Mouse (Mus musculus): ENCODE results near the gene Ctdspl.

The Ctdspl gene

GRCm38 (mm10) chr9:119028226-119029195, 102.3 kb downstream of the Ctdspl start:
- DNase-seq (ENCODE audit: low spot score in 2 of 2): no peak

GRCm38 (mm10) chr9:119029568-119029967, 103.3 kb downstream of the Ctdspl start:
- DNase-seq (ENCODE audit: low spot score in 2 of 2): no peak

- no peak for DNase-seq (ENCODE audit: low spot score in 2 of 2)
Measured at GRCm38 (mm10) chr9:119031038-119031437, 104.8 kb downstream of the Ctdspl start.

GRCm38 (mm10) chr9:119031772-119032171, 105.5 kb downstream of the Ctdspl start:
- no peak for DNase-seq (ENCODE audit: low spot score in 2 of 2)

- DNase-seq (ENCODE audit: low spot score in 2 of 2): no peak
Measured at GRCm38 (mm10) chr9:119032538-119032937, 106.3 kb downstream of the Ctdspl start.

GRCm38 (mm10) chr9:119033111-119033921, 107.1 kb downstream of the Ctdspl start:
- DNase-seq (ENCODE audit: low spot score in 2 of 2): no peak

GRCm38 (mm10) chr9:119034069-119034468, 107.8 kb downstream of the Ctdspl start:
- no peak for DNase-seq (ENCODE audit: low spot score in 2 of 2)

- DNase-seq (ENCODE audit: low spot score in 2 of 2): no peak
Measured at GRCm38 (mm10) chr9:119034676-119035665, 108.7 kb downstream of the Ctdspl start.

GRCm38 (mm10) chr9:119035836-119036235, 109.6 kb downstream of the Ctdspl start:
- DNase-seq (ENCODE audit: low spot score in 2 of 2): no peak

- no peak for DNase-seq (ENCODE audit: low spot score in 2 of 2)
Measured at GRCm38 (mm10) chr9:119037076-119037730, 111.0 kb downstream of the Ctdspl start.

GRCm38 (mm10) chr9:119038574-119038973, 112.3 kb downstream of the Ctdspl start:
- no peak for DNase-seq (ENCODE audit: low spot score in 2 of 2)

- no peak for DNase-seq (ENCODE audit: low spot score in 2 of 2)
Measured at GRCm38 (mm10) chr9:119040101-119040775, 114.0 kb downstream of the Ctdspl start.

- DNase-seq (ENCODE audit: low spot score in 2 of 2): no peak
Measured at GRCm38 (mm10) chr9:119048182-119048903, 122.1 kb downstream of the Ctdspl start.

- DNase-seq (ENCODE audit: low spot score in 2 of 2): no peak
Measured at GRCm38 (mm10) chr9:119051158-119051557, 124.9 kb downstream of the Ctdspl start.

GRCm38 (mm10) chr9:119052154-119052944, 126.1 kb downstream of the Ctdspl start, which contains the start of gene Vill:
TSS of gene Vill (plus strand) at chr9:119052778.
- DNase-seq (ENCODE audit: low spot score in 2 of 2): no peak

GRCm38 (mm10) chr9:119053964-119054576, 127.8 kb downstream of the Ctdspl start:
- DNase-seq (ENCODE audit: low spot score in 2 of 2): no peak

- no peak for DNase-seq (ENCODE audit: low spot score in 2 of 2)
Measured at GRCm38 (mm10) chr9:119055336-119055735, 129.1 kb downstream of the Ctdspl start.

- no peak for DNase-seq (ENCODE audit: low spot score in 2 of 2)
Measured at GRCm38 (mm10) chr9:119058245-119058644, 132.0 kb downstream of the Ctdspl start.
